Mouse (Mus musculus) brain, embryonic 18.5 days (tissue): ENCODE results near the gene Stoml1.
"Not testable (repeated sequence)": the region's sequence is repeated elsewhere in the genome, so short reads cannot be mapped to it uniquely, and the experiment has no call there.

ENCODE experiments used
- DNase-seq: peaks from one replicate; pipeline ENCODE4 v3.0.0-alpha.2; 2012; ENCODE audit warnings: low read depth, low spot score

The Stoml1 gene

DNA sequence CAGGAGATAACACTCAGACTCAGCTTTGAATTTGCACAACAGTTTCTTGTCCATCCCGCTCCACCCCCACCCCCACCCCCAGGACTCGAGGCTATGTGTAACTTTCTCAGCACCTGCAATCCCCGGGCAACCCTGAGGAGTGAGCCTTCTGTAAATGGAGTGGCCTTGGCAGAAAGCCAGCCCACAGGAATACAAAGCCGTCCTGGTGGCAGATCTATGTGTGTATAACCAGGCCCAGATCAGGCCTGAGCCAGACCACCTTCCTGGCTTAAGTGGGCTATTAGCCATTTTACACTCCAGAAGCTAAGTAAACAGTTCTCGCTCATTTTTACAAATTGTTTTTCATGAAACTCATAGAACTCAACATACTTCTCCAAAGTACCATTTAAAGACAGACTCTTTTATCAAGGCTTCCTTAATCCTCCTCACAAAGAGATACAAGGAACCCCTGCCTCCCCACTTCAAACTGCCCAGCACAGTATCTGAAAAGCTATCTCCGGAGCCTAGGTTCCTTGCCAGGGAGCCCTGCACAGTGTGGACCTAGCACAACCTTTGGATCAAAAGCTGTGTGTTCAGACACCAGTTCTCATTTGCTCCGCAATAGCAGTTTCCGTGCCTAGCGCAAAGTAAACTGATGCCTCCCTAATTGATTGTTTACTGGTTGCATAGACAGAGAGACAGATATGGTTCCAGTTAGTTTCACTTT, 11.0 kb upstream of the Stoml1 start:
- no peak for DNase-seq

DNA sequence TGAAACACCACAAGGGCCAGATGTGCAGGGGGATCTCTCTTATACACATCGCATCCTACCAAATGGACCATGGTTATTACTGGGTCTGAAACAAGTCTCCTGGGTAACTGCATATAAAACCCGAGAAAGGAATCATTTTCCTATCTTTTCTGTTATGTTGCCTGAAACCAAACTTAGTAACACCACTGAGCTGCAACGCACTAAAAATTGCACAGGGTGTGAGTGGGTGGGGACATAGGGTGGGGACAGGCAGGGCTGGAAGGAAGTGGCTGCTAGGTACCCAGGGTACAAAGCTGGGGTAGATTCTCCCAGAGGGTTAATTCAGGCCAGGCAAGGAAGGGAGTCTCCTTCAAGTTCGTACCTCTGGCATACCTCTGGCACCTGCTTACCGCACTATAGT, 10.3 kb upstream of the Stoml1 start:
- DNase-seq, result no peak

DNA sequence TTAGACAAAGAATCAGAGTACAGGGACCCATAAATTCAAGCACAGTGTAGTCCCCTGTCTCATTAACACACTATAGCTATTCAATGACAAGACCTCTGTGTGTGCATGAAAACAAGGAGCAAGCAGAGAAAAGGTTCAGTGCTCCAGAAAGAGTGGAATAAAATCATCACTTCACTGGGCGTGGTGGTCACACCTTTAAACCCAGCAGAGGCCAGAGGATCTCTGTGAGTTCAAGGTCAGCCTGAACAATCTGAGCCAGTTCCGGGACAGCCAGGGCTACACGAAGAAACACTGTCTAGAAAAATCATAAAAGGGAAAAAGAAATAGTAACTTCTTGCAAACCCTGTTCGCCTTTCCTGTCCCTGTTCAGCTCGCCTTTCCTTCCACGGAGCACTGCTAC, 9.3 kb upstream of the Stoml1 start:
- no peak for DNase-seq

DNA sequence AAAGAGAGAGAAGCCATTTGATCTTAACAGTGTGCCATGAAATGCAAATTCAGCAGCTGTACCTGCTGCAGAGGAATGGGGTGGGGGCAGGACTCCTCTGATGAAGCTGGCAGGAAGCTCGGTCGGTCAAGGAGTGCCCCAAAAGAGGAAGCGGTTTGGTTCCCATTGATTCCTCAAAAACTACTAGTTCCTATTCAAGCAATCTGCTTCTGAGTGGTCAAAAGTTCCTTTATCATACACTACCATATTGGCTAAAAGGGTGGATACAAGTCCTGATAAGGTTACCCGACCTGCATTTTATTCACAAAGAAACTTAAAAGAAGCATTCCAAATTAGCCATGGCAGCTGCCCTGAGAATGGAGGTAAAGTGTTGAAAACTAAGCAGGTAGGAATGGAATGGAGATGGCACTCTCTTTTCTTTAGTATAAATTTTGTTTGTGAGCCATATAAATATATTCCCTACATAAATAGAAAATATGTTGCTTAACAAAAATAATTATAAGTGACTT, 6.8 kb upstream of the Stoml1 start:
- DNase-seq, result no peak

DNA sequence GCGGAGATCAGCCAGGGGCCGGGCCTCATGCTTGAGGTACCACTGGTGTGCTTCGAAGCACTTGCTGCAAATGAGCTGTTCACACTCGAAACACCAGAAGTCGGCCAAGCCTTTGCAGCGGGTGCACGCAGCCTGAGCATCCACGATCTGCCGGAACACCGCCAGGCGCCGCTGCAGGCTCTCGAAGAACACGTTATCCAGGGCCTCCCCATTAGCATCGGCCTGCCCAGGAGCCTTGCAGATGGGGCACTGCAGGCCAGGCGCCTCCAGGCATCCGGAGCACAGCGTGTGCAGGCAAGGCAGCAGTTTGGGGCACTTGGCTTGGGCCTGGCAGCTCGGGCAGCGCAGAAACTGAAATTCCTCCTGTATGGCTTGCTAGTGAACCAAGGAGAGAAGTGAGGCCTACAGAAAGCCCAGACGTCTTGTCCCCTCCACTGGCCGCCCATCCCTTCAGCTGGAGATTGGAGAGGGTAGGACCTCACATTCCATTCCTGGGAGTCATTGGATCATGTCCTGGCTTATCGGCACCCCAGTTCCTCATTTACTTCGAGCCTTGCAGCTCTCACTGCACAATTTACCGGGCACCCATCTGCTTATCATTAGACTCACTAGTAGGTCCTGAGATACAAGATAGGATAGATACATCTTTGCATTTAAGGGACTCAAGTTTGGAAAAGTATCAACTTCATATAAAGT, 5.8 kb upstream of the Stoml1 start:
- no peak for DNase-seq

DNA sequence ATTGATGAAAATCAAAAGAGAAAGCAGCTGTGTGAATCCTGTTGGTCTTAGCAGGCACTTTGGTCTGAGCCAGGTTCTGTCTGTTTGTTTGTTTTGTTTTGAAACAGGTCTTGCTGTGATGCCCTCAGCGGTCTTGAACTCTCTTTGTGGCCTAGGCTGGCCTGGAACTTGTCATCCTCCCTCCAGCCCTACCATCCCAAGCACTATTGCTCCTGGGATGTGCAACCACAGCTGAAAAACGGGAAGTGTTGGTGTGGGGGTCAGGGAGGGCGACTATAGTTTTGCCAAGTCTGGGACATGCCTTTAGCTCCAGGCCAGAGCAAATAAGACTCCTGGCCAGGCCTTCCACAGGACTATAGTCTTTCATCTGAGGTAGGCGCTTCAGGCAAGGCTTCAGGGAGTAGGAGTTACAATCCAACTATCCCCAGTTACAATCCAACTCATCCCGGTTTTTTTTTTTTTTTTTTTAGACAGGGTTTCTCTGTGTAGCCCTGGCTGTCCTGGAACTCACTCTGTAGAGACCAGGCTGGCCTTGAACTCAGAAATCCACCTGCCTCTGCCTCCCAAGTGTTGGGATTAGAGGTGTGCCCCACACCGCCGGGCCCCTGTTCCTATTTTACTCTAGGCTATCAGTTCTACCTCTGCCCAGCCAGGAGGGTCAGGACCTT, 4.1 kb upstream of the Stoml1 start:
- DNase-seq, result no peak

DNA sequence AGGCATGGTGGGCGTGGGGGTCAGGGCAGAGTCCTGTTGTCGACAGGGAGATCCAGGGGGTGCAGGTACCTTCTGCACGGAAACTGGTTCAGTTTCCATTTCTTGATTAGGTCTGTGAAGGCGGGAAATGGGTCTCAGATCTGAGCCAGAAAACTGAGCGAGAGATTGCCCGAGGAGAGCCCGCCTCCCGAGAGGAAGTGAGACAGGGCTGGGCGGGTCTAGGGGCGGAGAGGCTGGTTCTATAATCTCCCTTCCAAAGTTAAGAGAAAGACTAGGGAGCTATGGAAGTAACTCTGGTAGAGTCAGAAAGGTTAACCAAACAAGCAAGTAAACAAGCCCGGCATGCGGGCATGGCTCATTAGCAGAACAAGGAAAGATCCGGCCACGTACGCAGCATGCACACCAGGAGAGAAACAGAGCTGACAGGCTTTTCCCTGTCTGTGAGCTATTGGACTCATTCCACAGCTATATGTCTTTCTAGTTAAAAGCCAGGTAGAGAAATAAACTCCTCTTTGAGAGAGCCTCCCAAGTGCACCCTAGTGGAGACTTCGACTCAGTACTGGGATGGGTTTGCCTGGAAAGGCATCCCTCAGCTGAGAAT, 3.3 kb upstream of the Stoml1 start, which contains the start of gene Pml:
Gene Pml (minus strand): TSS at position 195 of the 601 bp plus-strand sequence.
- DNase-seq, result no peak

DNA sequence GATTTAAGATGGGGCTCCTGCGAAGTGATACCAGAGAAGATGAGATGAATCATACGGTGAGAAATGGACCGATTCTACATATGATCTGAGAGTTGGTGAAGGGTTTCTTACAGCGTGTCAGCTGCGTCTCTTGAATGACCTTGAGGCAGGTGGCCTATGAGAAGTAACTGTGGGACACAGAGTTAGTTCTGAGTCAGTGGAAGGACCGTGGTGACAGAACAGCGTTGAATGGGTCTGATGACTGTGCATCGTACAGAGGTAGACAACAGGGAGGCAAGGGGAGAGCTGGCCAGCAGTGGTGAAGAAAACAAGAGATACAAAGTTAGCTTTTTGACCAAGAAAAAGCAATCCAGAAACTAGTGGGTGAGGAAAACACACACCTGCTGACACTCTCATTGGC, 2.6 kb upstream of the Stoml1 start:
- DNase-seq, result no peak

DNA sequence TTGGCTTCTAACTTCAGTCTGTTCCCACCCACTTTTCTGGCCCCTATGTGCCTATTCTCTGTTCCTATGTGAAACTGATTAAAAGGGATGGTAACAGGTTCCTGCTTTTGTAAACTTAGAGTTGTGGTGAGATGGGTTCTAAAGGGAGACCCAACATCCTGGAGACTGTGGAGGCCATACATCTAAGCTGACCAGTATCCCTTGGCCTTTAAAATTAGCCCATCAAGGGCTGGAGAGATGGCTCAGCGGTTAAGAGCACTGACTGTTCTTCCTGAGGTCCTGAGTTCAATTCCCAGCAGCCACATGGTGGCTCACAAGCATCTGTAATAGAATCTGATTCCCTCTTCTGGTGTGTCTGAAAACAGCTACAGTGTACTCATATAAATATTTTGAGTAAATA, 2.2 kb upstream of the Stoml1 start:
- DNase-seq, result not testable (repeated sequence)

DNA sequence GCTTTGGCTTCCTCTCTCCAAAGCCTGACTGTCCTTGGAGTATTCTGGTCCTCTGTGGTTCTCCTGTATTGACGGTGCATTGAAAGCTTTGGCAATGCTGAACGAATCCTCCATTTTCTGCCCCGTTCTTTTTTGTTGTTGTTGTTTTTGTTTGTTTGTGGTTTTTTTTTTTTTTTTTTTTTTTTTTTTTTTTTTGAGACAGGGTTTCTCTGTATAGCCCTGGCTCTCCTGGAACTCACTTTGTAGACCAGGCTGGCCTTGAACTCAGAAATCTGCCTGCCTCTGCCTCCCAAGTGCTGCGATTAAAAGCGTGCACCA, 800 bp downstream of the Stoml1 start:
- DNase-seq, result not testable (repeated sequence)

DNA sequence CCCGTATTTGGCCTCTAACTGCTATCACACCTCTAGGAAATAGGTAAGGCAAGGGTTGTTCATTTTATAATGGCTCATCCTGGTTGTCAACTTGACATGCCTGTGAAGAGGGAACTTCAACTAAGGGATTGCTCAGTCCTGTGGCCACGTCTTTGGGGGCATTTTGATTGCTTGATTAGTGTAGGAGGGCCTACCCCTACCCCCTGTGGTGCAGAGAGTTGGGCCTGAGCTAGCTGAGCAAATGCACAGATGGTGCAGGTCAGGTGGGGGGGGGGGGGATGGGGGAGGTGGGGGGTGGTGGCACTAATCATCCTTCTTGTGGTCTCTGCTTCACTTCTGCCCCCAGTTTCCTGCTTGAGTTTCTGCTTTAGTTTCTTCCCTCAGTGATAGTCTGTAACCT, 2.1 kb downstream of the Stoml1 start:
- DNase-seq, result no peak

DNA sequence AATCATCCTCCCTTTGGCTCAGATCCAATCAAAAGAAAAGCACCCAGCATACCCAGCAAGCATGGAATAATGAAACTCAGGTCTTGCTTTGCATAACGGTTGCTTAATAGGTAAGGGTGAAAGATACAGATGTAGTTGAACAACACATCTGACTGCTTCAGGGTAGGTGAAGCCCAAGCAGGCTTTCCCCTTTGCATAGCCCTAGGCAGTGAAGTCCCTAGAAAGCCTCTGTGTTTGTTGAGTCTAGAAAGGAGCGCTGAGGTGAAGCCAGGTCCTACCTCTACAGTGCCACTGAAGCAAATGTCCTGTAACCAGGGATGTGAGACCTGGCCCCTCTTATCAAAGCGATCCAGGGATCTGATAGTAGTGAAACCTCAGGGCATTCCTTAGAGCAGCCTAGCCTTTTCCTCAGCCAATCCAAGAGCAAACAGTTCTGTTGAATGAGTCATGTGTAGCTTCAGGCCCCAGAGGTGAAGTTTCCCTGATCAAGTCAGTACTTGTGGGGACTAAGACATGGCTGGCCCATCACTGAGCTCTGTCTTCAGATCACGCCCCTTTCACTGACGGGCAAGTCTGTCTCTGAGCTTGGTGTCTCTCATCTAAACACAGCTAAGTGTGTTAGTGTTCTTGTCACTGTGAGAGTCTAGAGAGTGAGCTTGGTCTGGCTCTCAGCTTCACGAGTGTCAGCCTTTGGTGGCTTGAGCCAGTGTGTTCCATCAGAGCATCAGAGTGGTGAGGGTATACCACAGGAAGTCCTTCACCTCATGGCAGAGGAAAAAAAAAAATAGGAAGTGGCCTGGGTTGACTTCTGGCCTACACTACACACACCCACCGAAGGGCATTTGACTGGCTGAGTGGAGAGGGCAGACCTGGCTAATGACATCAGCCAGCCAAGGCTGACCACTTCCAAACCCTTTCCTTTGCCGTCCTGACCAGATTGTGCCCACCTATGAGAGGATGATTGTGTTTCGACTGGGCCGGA, 3.0 kb downstream of the Stoml1 start:
- no peak for DNase-seq

DNA sequence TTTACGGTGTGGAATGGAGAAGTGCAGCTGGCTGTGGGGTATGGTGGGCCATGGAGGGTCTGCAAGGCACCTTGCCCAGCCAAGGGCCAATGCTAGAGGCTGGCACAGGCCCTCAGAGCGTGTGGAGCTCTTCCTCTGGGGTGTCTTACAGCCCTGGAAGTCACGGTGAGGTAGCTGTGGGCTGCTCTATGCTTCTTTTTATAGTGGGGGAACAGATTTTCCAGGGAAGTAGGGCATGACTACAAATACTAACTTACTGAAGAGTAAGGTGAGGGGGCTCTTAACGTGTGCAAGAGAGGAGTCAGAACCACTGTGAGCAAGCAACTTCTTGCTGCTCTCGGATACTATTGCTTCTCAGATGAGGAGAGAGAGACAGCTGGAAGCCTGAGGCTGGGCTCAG, 9.5 kb downstream of the Stoml1 start:
- DNase-seq, result no peak

DNA sequence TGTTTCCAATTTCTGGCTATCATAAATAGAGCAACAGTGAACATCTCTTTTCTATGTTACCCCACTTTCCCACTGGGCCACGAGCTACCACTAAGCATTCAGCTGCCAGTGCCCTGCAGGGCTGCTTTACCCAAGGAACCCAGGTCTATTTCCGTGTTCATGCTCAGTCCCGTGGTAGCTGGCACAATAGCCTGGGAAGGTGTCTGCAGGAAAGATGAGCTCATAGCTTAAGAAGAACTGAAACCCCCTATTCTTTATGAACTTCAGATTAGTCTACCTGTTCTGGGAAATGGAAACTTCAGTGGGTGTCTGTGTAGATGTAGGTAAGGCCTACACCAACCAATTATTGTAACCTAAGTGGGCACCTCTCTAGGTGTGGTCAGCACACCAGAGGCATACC, 12.4 kb downstream of the Stoml1 start:
- no peak for DNase-seq

DNA sequence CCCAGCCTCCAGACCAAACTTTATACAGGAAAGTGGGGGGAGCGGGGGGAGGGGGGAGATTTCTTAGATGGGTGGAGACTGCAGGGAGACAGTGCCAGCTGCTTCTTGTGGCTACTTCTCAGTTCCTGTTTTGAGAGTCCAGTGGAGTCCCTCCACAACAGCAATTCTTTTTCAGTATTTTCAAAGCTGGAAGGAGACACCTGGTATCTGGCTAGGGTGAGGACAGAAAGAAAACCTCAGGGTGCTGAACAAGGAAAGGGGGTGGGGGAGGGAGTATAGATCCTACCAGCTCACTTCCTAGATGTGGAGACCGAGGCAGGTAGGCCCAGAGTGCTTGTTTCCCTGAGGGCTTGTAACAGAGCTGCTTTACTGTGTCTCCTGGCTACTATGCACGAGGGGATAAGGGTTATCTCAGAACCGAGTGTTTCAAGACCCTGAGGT, 13.6 kb downstream of the Stoml1 start:
- DNase-seq, result no peak

DNA sequence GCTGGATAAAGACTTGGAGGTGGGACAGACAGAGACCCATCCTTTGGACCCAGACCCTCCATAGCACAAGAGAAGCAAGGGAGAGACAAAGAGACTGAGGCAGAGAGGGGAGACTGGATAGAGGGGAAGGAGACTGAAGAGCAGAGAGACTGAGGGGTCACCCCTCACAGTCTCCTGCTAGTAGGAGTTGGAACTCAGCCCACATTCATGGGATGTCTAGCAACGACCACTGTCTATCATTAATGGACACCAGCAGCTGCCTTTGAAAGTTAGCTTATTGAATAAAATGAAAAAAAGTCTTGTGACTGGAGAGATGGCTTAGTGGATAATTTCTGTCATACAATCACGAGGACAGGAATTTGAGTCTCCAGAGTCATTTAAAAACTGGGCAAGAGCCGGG, 14.1 kb downstream of the Stoml1 start:
- no peak for DNase-seq

DNA sequence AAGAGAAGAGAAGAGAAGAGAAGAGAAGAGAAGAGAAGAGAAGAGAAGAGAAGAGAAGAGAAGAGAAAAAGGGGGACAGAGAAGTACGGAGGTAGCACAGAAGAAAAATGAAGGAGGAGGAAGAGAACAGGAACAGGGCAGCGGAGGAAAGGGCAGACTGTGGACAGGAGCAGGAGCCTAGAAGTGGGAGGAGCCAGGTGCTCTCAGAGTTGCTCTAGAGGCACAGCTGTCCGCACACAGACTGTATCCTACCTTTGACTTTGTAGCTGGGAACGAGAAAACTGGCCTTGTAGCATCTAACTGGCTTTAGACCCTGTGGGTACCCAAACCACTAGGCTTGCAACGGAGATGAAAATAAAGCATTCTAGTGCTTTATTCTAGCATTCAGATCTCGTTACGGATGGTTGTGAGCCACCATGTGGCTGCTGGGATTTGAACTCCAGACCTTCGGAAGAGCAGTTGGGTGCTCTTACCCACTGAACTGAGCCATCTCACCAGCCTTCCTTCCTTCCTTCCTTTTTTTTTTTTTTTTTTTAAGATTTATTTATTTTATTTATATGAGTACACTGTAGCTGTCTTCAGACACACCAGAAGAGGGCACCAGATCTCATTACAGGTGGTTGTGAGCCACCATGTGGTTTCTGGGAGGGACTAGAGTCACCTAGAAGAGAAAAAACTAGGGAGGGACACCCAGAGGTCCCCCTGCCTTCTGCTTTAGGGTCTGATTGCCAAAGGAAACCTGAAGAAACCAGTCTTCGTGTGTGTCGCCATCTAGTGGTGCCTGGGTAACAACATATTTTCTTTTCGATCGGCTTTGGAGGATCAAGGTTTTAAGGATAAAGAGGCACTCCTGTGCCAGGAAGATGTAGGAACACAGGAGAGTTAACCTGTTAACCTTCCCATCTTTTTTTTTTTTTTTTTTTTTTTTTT, 15.7 kb downstream of the Stoml1 start:
- no peak for DNase-seq

DNA sequence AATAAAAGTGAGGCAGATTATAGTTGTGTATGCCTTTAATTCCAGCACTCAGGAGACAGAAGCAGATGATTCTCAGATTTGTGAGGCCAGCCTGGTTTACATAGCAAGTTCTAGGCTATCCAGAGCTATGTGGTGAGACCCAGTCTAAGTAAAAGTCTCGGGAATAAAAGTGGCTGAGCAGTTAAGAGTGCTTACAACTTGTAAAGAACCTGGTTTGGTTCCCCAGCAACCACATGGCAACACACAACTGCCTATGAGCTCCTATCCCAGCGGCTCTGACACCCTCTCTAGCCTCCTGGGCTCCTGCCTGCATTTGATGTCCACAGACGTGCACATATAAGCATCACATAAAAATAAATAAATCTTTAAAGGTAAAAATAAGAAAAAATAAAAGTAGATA, 17.1 kb downstream of the Stoml1 start:
- DNase-seq, result no peak

DNA sequence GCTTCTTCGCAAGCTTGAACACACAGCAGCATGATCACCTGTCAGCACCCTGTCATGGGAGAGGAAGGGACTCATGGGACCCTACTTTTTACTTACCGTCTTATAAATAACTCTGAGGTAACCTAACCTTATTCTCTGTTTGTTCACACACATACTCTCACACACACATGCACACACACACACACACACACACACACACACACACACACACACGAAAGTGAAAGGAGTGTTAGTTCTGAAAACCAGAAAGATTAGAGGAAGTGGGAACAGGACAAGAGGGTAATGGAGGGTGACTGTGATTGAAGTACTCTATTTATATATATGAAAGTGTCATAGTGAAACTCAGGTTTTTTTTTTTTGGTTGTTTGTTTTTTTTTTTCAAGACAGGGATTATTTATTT, 18.1 kb downstream of the Stoml1 start:
- DNase-seq, result no peak

DNA sequence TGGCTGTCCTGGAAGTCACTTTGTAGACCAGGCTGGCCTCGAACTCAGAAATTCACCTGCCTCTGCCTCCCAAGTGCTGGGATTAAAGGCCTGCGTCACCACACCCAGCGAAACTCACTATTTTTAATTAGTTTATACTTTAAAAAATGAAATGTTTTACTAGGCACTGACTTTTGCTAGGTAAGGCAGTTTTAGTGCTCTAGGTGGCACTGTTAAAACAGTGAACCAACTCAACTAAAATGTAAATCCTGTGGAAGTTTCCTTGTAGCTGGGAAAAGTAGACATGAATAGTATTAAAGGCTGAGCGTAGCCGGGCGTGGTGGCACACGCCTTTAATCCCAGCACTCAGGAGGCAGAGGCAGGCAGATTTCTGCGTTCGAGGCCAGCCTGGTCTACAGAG, 18.6 kb downstream of the Stoml1 start:
- not testable (repeated sequence) for DNase-seq
